Mouse (Mus musculus): Measurements from ENCODE around the gene Gm20662.

DNA sequence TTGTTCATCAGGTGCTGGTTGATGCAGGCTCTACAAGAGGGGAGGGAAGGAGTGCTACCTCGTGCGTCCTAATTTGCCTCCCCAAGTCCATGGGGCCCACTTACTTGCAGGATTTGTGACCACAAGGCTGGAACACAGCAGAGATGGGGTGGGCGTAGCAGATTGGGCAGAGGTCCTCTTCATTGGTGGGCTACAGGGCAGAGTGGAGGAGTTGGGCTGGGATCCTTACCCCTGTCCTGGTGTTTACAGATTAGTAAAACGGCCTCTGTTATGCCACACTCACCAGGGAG is 55.7 kb downstream of the Gm20662 start:
- TF ChIP-seq CTCF (IDR thresholded peaks at IDR 0.05; ENCODE audit: insufficient read depth, low read depth, low read length) (no peak), POLR2A (IDR thresholded peaks at IDR 0.05; ENCODE audit: insufficient read depth, low read depth, low read length) (no peak)
